Mouse (Mus musculus): ENCODE measurements around the gene Amigo2. TPM values are rescaled to one million over a fixed set of nuclear protein-coding genes. Genes with fewer than 3 reads are reported as not detected.

Amigo2 gene
- 1 to 10 TPM; 4.9 to 6.0 TPM for total RNA-seq (2021)

DNA sequence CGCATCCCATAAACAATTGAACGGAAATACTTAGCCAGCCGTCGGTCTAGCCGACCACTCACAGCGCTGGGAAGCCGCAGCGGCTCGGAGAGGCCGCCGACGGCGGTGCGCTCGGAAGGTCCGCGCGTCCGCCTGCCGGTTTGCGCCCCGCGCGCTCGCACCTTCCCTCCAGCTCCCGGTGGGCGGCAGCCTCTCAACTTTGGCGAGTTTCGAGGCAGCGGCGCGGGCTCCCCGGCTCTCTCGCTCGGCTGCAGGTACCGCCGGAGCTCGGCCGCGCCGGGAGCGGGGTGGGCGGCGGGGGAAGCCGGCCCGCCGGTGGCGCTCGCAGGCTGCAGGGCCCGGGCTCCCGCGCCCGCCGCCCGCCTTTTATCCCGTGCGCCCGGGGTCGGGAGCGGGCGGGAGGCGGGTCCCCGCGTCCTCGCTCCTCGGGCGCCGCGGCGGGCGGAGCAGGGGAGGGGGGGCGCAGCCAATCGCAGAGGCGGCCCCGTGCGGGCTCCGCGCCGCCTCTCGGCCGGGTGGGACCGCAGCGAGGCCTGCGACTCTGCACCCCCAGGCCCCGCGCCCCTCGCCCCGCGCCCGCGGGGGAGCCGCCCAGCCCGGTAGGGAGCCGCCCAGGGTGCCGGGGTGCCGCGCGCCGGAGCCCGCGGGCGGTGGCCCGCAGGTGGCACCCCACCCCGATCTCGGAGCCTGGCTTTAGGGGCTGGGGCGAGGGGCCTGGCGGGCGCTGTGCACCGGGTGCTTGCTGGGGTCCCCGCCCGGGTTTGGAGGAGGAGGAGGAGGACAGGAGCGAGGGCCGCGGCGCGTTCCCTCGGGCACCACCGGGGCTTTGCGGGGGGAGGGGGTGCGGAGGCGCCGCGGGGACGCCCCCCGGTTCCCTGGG is at the start of gene Amigo2, which contains the start of gene Pced1b:
Gene Amigo2 (minus strand): TSS at position 377 of the 880 bp plus-strand sequence.
Gene Pced1b (plus strand): TSS at position 197 of the 880 bp plus-strand sequence.
- DNase-seq, result peak; percentile 67 to 79
- intact Hi-C loops (cut with DNase I), result loop anchor here (5.0 kb wide), 2 partner anchors 335 to 960 kb away; partner anchors contain the start of gene Arid2

DNA sequence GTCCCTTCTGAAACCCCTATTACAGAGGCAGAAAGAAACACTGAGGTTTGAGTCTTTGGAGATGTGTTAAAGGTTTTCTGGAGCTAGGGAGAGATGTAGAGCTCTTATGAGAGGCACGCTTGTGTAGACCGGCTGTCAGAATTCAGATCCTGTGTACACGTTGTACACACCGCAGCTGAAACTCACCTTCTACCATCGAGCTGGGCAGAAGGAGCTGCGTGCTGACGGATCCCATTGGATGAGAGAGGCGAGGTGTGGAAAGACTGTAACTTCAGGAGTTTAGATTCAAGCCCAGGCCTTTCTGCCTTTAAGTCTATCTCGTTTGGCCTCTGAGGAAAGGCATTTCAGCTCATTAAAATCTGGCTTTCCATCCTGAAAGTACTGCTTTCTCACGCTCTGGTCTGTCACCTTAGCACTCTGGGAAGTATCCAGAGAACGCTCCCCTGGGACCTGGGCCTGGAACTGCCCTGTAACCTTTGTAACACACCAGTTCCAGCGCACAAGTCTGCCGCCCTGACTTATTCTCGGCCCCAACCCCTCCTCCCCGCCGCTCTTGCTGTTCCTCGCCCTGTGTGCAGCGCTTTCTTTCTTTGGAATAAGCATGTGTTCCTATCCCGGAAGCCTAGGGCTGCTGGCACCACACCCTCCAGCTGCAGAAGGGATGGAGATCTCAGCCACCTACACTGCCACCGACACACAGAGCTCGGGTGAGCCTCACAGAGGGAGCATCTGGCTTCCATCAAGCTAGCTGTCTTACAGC is 44.4 kb upstream of the Amigo2 start:
- intact Hi-C loops (cut with DNase I), result no loop called here
- peak; percentile 57 to 61 for DNase-seq

DNA sequence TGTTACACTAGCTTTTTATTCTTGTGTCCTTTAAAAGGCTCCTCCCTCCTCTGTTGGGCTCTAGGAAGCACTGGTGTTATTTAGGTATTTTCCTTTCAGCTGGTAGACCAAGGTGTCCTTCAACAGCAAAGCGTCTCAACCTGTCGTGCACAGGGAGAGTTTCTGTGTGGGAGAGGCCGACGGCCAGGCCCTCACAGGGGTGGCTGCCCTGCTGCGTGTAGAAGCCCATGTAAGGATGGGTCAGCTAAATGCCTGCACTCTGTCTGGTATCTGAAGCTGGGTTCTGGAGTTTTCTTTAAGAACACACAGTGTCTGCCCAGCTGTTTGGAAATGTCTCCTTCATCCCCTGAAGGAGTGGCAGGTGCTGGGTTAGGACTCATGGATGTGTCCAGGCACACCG is 43.3 kb upstream of the Amigo2 start:
- DNase-seq, result no peak

DNA sequence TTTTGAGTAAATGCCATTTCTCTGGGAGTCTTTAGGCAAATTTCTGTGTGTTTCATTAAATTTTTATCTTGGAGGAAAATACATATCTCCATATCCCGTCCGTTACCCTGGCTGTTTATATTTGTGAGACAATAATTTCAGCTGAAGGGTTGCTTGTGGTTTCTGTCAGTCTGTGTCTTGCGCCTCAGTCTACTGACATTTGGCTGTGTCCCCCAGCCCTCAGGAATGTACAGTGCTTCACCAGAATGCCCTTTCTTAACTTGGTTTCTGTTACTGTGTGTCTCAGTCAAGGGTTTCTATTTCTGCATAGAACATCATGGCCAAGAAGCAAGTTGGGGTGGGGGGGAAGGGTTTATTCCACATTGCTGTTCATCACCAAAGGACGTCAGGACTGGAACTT is 42.1 kb upstream of the Amigo2 start:
- intact Hi-C loops (cut with DNase I), result no loop called here
- no peak for DNase-seq

More for the DNA sequence above, 43.3 kb upstream of the Amigo2 start:
- intact Hi-C loops (cut with DNase I), result no loop called here

DNA sequence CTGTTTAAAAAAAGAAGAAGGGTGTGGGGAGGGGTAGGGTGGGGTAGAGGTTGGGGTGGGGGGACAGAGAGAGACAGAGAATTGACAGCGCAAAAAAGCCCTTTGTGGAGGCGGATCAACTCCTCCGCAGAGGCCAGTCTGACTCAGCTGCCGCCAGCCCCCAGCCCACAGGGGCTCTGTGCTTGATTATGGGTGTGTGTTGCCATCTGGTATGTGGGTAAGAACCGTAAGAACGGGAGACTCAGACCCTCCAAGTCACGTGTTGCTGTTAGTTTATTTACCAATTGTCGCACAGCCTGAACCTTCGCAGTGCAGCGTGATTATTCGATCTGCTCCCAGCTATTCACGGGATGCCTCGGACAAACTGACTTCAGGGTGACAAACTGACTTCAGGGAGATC is 41.6 kb upstream of the Amigo2 start:
- intact Hi-C loops (cut with DNase I), result no loop called here
- DNase-seq, result no peak

DNA sequence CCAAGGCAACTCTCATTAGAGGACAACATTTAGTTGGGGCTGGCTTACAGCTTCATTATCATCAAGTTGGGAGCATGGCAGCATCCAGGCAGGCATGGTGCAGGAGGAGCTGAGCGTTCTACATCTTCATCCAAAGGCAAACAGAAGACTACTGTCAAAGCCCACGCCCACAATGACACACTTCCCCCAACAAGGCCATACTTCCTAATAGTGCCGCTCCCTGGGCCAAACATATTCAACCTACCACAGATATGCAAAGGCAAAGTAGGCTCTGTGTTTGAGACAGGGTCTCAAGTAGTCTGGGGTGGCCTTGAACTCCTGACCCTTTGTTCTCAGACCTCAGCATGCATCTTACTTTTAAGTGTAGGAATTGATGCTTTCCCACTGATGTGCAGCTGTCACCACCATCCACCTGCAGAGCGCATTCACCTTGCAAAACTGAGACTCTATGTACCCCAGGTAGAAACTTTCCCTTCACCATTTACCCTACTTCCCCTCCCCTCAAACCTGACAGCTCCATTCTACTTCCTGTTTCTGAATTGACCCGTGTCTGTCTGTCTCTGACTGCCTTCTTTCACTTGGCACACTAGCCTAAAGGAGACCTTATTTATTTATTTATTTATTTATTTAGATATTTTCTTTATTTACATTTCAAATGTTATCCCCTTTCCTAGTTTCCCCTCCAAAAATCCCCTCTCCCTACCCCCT is 40.5 kb upstream of the Amigo2 start:
- intact Hi-C loops (cut with DNase I), result no loop called here
- DNase-seq, result no peak

DNA sequence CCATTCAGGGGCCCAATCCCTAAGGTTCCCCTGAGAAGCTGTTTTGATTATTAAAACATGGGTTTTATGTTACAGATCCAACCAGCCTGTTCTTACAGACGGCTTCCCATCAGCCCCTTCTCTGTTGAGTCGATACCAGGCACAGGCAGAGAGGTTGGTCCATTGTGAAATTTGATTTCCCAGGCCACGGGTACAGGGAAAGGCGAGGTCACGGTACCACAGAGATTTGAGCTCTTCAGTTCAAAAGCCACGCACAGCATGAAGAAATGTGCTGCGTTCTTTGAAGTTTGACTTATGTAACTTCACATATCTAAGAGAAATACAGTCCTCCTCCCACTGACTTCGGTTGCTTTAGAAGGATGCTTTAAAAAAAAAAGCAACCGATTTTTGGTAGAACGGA is 39.6 kb upstream of the Amigo2 start:
- intact Hi-C loops (cut with DNase I), result no loop called here
- DNase-seq, result no peak

DNA sequence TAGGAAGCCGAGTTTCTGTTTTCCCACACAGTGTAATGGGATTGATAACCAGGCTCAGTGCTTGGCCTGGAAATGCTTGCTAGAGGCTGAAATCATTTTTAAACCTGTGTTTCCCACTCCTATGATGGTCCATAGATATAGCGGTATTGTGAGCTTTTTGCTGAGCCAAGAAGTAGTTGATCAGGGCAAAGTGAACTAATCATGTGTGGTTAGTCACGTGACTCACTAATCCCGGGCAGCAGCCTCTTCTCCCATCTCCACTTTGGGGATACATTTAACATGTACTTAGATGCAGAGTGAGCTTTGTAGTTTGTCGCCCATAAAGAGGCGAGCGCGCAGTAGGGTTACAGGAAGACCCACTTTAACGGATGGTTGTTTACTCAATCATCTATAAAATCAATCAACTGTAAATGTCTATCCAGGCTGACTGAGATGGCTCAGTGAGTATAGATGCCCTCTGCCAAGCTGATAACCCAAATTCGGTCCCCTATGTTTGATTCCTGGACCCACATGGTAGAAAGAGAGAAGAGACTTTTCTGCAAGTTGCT is 38.7 kb upstream of the Amigo2 start:
- intact Hi-C loops (cut with DNase I), result no loop called here
- no peak for DNase-seq

DNA sequence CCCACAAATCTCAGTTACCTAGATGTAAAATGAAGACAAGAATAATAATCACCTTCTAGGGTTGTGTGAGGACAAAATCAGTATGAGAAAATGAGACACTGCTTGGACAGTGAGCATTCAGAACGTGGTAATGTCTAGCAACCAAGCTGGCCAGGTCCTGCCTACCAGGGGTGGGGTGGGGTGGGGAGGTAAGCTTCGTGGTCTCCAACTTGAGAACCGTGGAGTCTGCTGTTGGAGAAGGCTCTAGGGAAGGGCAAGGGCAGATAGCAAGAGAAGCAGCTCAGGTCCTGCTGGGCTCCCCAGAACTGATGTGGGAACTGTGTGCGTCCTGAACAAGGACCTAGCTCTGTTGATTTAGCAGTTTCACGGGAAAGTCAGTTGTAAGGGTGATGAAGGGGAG is 37.1 kb upstream of the Amigo2 start:
- intact Hi-C loops (cut with DNase I), result no loop called here
- DNase-seq, result no peak

DNA sequence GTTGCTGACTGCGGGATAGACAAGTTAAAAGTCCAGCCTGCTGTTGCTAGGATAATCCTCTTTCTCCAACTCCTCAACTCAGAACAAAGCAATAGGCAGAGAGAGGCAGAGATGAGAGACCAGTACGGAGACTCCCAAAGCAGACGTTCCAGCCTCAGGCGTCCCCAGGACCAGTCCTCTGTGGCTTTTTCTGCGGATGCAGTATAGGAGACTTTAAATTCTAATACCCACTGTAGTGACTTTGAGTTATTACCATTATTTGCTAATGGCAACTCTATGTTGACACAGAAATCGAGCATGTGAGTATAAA is 35.4 kb upstream of the Amigo2 start:
- intact Hi-C loops (cut with DNase I), result no loop called here
- DNase-seq, result no peak

DNA sequence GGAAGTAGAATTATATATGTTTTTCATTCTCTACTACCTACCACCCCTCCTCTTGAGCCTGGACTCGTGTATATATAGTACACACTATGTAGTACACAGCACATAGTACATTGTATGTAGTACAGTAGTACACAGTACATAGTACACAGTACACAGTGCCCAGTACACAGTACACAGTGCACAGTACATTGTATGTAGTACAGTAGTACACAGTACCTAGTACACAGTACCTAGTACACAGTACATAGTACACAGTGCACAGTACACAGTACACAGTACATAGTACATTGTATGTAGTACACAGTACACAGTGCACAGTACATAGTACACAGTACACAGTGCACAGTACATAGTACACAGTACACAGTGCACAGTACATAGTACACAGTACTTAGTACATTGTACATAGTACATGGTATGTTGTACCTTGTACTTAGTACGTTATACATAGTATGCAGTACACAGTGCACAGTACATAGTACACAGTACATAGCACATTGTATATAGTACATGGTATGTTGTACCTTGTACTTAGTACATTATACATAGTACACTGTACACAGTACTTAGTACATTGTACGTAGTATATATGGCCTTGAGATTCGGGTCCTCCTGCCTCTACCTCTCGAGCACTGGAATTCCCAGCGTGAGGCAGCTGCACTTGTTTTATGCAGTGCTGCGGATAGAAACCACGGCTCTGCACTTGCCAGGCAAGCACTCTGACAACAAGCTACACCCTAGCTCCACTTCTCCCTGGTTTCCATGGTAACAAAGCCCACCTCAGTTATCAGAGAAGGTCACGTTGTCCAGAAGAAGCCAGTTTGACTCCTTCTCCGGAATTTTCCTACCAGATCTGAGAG is 34.9 kb upstream of the Amigo2 start:
- intact Hi-C loops (cut with DNase I), result no loop called here
- no peak for DNase-seq

DNA sequence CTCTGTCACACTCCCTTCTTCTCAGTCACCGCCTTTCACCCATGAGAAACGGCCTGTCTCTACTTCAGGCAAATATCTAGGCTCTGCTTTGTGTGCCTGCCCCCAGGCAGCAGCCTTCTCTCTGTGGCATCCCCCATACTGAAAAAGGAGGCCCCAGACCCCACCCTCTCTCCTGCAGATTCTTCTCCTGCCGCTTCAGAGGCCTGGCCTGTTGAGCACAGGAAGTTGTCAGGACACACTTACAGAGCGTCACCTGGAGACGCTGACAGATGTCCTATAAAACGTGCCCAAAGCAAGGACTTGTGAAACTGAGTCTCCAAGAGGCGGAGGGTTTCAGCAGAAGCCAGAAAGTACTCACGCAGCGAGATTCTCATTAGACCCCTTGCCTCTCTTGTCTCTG is 33.7 kb upstream of the Amigo2 start:
- DNase-seq, result no peak
- intact Hi-C loops (cut with DNase I), result no loop called here

DNA sequence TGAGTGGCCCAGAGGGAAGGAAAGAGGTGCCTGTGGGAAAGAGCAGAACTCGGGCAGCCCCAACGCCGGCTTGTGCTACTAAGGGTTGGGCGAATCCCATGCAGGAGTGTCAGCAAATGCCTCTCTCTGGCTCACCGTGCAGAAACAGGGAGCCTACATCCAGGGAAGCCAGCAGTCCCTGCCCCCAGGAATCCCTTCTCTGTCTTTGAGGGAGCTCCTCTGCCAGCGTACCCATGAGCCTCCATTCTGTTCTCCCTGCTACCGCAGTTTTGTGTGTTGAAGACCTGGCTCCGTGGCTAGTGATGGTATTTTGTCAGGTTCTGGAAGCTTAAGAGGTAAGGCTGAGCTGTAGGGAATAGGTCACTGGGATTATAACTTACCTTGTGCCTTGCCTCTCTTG is 33.0 kb upstream of the Amigo2 start:
- no peak for DNase-seq
- intact Hi-C loops (cut with DNase I), result no loop called here

DNA sequence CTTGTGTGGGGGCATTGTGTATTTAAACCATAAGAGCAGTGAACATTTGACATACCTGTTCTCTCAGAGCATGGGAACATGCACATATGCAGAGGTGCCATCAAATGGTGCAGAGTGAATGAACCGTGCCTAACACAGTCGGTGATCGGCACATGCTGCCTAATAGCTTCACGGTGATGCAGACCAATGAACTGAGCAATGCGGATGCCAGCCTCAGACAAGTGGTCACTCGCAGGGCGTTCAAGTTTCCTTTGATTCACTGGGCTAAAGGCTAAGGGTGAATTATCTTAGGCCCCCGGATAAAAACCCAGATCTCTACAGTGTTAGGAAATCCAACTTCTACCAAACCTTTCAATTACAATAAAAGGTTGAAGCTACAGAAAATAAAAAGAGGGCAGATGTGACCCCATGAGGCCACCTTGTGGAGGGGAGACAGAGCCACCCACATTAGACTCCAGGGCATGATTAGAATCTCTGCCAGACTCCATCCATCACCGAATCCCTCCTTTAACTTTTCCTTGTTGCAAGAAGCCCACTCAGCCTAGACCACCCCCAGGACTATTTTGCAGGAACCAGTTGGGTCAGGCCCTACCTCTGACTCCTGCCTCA is 31.4 kb upstream of the Amigo2 start:
- no peak for DNase-seq
- intact Hi-C loops (cut with DNase I), result no loop called here

DNA sequence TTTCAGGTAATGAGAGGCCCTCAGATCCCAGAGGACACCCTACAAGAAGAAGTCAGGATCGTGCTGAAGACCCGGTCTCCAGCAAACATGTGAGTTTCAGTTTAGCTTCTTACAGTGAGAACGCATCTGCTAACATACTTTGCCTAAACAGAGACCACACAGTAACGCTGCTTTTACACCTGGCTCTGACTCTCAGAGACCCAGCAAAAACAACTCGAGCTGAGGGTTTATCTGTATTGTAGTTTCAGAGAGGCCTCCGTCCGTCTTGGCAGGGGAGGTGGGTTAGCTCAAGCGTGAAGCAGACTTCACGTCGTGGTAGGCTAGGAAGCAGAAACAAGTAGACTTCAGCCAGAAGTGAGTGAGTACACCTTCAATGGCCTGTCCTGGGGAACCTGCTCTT is 30.2 kb upstream of the Amigo2 start:
- intact Hi-C loops (cut with DNase I), result no loop called here
- no peak for DNase-seq

DNA sequence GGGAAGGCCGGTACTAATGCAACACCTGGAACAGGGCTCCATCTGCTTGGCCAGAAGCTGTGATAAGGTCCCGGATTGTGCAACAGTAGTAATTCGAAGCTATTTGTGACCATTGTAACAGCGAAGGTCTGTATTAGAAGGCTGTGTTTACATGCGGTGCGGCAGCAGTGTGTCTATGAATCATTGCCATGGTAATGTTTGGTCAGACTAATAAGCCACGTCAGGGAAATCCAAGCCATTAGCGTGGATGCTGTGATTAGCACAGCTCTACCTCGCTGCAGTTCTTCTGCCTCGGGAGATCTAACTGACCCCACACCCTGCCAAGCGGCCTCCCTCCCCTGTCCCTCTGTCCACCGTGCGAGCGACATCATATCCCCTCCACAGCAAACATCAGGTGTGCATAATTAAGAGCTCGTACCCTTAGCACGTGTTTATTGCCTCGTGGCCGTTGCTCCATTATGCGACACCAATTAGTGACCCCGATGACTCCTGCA is 29.6 kb upstream of the Amigo2 start:
- intact Hi-C loops (cut with DNase I), result no loop called here
- no peak for DNase-seq

DNA sequence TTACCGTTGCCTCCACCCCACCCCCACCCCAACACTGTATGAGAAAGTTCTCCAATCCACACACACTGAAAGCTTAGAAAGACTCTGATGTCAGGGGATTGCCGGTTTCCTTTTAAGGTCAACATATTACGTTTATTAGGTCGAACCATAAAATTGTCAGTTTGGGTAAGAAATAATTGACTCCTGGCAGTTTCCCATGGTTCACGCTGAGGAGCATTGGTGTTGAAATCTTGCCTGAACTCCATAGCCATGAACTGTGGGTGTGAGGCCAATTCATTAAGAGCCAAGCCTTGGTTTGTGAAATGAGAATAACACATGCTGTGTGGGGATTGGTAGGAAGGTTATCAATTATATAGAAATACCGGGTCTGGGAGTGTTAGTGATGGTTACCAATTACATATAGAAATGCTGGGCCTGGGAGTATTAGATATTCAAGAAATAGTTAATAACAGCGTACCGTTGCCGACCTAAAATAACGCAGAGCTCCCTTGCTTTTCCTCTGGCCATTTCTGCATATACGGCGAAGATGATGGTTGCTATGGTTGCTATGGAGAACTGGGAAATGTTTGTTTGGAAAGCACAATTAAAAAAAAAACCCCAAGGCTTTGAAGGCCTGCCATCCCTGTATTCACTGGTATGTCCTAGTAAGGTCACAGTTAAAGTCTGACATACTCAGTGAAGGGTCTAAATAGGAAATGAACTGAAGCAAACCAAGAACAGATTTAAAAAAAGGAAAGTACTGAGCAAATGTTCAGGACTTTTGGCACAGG is 28.7 kb upstream of the Amigo2 start:
- DNase-seq, result no peak
- intact Hi-C loops (cut with DNase I), result no loop called here

DNA sequence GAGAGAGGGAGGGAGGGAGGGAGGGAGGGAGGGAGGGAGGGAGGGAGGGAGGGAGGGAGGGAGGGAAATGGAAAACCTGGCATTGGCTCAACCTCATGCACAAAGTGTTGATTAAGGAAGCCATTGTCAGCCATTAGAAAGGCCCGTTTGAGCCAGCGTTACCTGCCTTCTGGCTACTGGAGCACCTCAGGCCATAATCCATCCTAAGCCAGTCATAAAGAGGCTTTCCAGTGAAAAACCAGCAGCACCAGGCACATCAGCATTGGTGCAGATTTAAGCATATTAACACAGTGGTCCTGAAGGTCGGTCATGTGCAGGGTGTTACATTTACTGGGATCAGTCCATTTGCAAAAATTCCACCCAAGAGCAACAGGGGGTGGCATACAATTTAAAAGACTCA is 25.7 kb upstream of the Amigo2 start:
- DNase-seq, result no peak
- intact Hi-C loops (cut with DNase I), result no loop called here
